Mouse (Mus musculus): ENCODE data around the gene Nos1. TPM values are rescaled to one million over a fixed set of nuclear protein-coding genes. Genes with fewer than 3 reads are reported as not detected.

The Nos1 gene
- polyA plus RNA-seq, 1 experiment from 2014 or later, result 0.69 TPM

Other genes with a start within 250 kb of the Nos1 start
- gene Fbxo21, start 195.7 kb downstream of the Nos1 start, polyA plus RNA-seq (2014; fragmentation: Nextera tagmentation; extraction: Ambion mirVana), result 80.2 and 93.6 TPM in 2 replicates
- 0.63 and 1.4 TPM in 2 replicates for gene Tesc, start 246.7 kb downstream of the Nos1 start, polyA plus RNA-seq (2014; fragmentation: Nextera tagmentation; extraction: Ambion mirVana)